Mouse (Mus musculus) activated CD4-positive, CD25-positive, alpha-beta regulatory T cell, adult 9 weeks (primary cell): ENCODE measurements around the gene Dact2. TPM values are rescaled to one million over a fixed set of nuclear protein-coding genes. Genes with fewer than 3 reads are reported as not detected.

Experiments
- polyA plus RNA-seq: library from polyadenylated mRNA; unstranded; fragments of 100-300 nt; shearing (Covaris generic); gene quantifications from one replicate; pipeline ENCODE4 v1.2.1, GENCODE M21; 2017

Dact2 gene
- not detected for polyA plus RNA-seq

DNA sequence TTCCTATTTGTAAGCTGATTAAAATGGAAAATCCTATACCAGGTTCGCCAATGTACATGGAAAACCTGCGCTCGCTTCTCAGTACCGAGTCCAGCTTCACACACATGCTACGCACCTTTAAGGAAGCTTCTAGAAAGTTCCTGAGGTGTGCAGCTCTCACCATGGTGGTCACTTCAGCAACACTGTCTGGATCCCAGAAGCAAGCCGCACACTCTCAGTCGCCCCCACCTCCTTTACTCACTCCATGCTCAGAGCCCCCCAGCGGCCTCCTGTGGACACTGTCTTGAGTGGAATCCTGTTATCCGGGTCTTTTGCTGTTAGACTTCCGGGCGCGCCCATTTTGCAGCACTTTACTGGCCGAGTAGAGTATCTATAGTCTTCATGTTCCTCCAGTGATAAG lies at the start of gene Dact2:
Gene Dact2, minus strand, starts transcription at position 244 of the 400 bp plus-strand sequence.

Other genes starting within 250 kb of the Dact2 start
- gene Gm7356, start 200.6 kb downstream of the Dact2 start, polyA plus RNA-seq = not detected
- gene Gm7358, start 144.8 kb downstream of the Dact2 start, polyA plus RNA-seq = not detected
- not detected for gene Smoc2, start 75.2 kb upstream of the Dact2 start, polyA plus RNA-seq